Mouse (Mus musculus) ES-Bruce4 (cell line): ENCODE measurements around the gene Acadvl. TPM values are rescaled to one million over a fixed set of nuclear protein-coding genes. Genes with fewer than 3 reads are reported as not detected.
A peak's percentile ranks its signal among the peaks of the same experiment; 100 is the strongest.

ENCODE experiments used
- H3K27ac ChIP-seq: 2 replicates; pipeline ENCODE4 v1.5.1; 2012; ENCODE audit warnings: low read length, inconsistent platforms; ENCODE audit not compliant: insufficient read depth
- H3K27me3 ChIP-seq: 2 replicates; pipeline ENCODE4 v1.6.1; 2012; ENCODE audit warnings: mild to moderate bottlenecking, low read length, inconsistent platforms; ENCODE audit not compliant: control insufficient read depth, poor library complexity, insufficient read depth, severe bottlenecking
- H3K36me3 ChIP-seq: 2 replicates; pipeline ENCODE4 v1.6.1; 2012; ENCODE audit warnings: inconsistent platforms, mild to moderate bottlenecking, low read length, moderate library complexity; ENCODE audit not compliant: control insufficient read depth, poor library complexity, insufficient read depth, severe bottlenecking
- H3K4me1 ChIP-seq: one replicate; pipeline ENCODE4 v1.8.1; 2011; ENCODE audit warnings: low read length; ENCODE audit not compliant: control insufficient read depth, insufficient read depth
- H3K4me3 ChIP-seq: 2 replicates; pipeline ENCODE4 v1.5.1; 2011; ENCODE audit warnings: low read depth, mild to moderate bottlenecking, low read length
- H3K9ac ChIP-seq: 2 replicates; pipeline ENCODE4 v1.6.1; 2012; ENCODE audit warnings: low read depth, mild to moderate bottlenecking, inconsistent platforms; ENCODE audit not compliant: poor library complexity, severe bottlenecking
- H3K9me3 ChIP-seq: replicated peaks from 2 replicates; pipeline ENCODE4 v1.6.1; 2012; ENCODE audit warnings: mild to moderate bottlenecking, low read length, inconsistent platforms; ENCODE audit not compliant: control insufficient read depth, poor library complexity, insufficient read depth, severe bottlenecking
- CTCF ChIP-seq: IDR thresholded peaks from one replicate; pipeline ENCODE4 v1.8.1; 2011; ENCODE audit warnings: low read depth, low read length
- EP300 ChIP-seq: IDR thresholded peaks from 2 replicates; pipeline ENCODE4 v1.6.1; 2011; ENCODE audit warnings: low read depth, low read length; ENCODE audit not compliant: insufficient read depth
- POLR2A ChIP-seq: IDR thresholded peaks from one replicate; pipeline ENCODE4 v1.8.1; 2011; ENCODE audit warnings: low read length; ENCODE audit not compliant: insufficient read depth
- polyA plus RNA-seq: library from polyadenylated mRNA; stranded (reverse); fragments of >200 nt; gene quantifications from 2 replicates; pipeline ENCODE4 v1.2.4, GENCODE M21; 2011; ENCODE audit warnings: low read depth; ENCODE audit not compliant: missing spikeins, insufficient read depth, insufficient read length

Gene Acadvl
- polyA plus RNA-seq, 1 experiment = 19.8 TPM

- peak overlapping the region; percentile 86 for H3K9ac ChIP-seq
- TF ChIP-seq CTCF = peak; percentile 32
- no peak for TF ChIP-seq POLR2A
- no peaks in the 10 kb centered on the region for H3K4me1 ChIP-seq
- no peaks in the 10 kb centered on the region for H3K27me3 ChIP-seq
- peak overlapping the region; percentile 29 for H3K4me3 ChIP-seq
- H3K27ac ChIP-seq = no peak overlapping the region
- no peaks in the 10 kb centered on the region for H3K9me3 ChIP-seq
- H3K36me3 ChIP-seq = peaks cover 45% of the 10 kb centered on the region
Observed at GRCm38 (mm10) chr11:70001865-70002264, 13.3 kb downstream of the Acadvl start.

GRCm38 (mm10) chr11:70001159-70001558 is 14.1 kb downstream of the Acadvl start:
- no peaks in the 10 kb centered on the region for H3K4me1 ChIP-seq
- H3K9ac ChIP-seq = peak overlapping the region; percentile 86
- no peaks in the 10 kb centered on the region for H3K9me3 ChIP-seq
- H3K27me3 ChIP-seq = no peaks in the 10 kb centered on the region
- peaks cover 39% of the 10 kb centered on the region for H3K36me3 ChIP-seq
- TF ChIP-seq EP300 (no peak), CTCF (no peak), POLR2A (no peak)
- H3K27ac ChIP-seq = peak overlapping the region; percentile 73
- H3K4me3 ChIP-seq = peak overlapping the region; percentile 87

GRCm38 (mm10) chr11:70000396-70000898 is 14.8 kb downstream of the Acadvl start, which contains the start of gene Dvl2:
Gene Dvl2 (plus strand): TSS chr11:70000595.
- Histone ChIP-seq H3K27ac (peak within 1 kb of the TSS; percentile 73), H3K36me3 (peaks cover 33% of the 10 kb centered on the region), H3K4me1 (no peaks in the 10 kb centered on the region), H3K9ac (peak within 1 kb of the TSS; percentile 86), H3K4me3 (peak within 1 kb of the TSS; percentile 87), H3K27me3 (no peaks in the 10 kb centered on the region), H3K9me3 (no peaks in the 10 kb centered on the region)
- TF ChIP-seq CTCF = no peak
- TF ChIP-seq EP300 = peak; percentile 90
- TF ChIP-seq POLR2A = peak; percentile 88

- H3K4me1 ChIP-seq = no peaks in the 10 kb centered on the region
- TF ChIP-seq POLR2A = no peak
- no peak for TF ChIP-seq CTCF
- no peaks in the 10 kb centered on the region for H3K9me3 ChIP-seq
- peak overlapping the region; percentile 49 for H3K27ac ChIP-seq
- H3K27me3 ChIP-seq = no peaks in the 10 kb centered on the region
- no peak overlapping the region for H3K4me3 ChIP-seq
- peaks cover 26% of the 10 kb centered on the region for H3K36me3 ChIP-seq
- H3K9ac ChIP-seq = no peak overlapping the region
Observed at GRCm38 (mm10) chr11:69999666-70000065, 15.5 kb downstream of the Acadvl start.

- no peak for TF ChIP-seq POLR2A
- peak; percentile 45 for TF ChIP-seq CTCF
- TF ChIP-seq EP300 = no peak
- Histone ChIP-seq H3K4me3 (no peak overlapping the region), H3K27ac (no peak overlapping the region), H3K27me3 (no peaks in the 10 kb centered on the region), H3K36me3 (peaks cover 26% of the 10 kb centered on the region), H3K4me1 (no peaks in the 10 kb centered on the region), H3K9me3 (no peaks in the 10 kb centered on the region), H3K9ac (no peak overlapping the region)
Observed at GRCm38 (mm10) chr11:69998567-69999491, 16.4 kb downstream of the Acadvl start.

- H3K27me3 ChIP-seq = no peaks in the 10 kb centered on the region
- H3K4me3 ChIP-seq = peak overlapping the region; percentile 80
- TF ChIP-seq POLR2A (peak; percentile 28), EP300 (no peak)
- H3K9ac ChIP-seq = peak overlapping the region; percentile 97
- H3K36me3 ChIP-seq = peaks cover 26% of the 10 kb centered on the region
- no peaks in the 10 kb centered on the region for H3K4me1 ChIP-seq
- H3K9me3 ChIP-seq = no peaks in the 10 kb centered on the region
- H3K27ac ChIP-seq = peak overlapping the region; percentile 66; the same call in 1 of the 2 replicates
Observed at GRCm38 (mm10) chr11:69997070-69997509, 18.1 kb downstream of the Acadvl start.
